ENCODE assay signal across 9 mouse cellular contexts in the genomic region with DNA sequence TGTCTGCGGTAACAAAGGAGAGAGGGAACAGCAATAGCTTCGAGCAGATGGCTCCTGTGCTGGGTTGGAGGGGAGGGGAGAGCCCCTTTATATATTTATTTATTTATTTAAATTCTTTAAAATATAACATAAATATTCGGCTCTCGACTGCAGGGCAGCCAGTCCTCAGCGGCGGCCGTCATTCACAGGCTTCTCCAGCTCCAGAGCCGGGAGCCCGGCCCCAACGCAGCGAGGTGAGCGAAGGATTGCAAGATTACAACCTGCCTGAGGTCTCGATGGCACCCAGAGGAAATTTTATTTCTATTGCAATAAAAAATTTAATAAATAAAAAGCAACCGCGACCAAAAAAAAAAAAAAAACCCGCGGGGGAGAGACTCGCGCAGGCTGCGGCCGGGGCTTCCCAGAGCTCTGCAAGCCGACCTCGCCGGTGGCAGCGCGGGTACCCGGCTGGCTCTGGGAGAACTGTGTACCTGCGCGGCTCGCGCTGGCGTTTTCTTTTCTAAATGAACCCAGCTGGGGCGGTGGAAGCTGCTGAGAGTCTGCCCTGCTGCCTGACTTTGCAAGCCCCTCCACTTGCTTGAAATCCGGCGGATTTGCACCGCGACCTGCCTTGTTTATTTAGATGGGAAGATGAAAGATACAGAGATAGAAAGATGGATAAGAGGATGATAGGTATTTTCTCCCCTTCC. TPM values are rescaled to one million over a fixed set of nuclear protein-coding genes. Genes with fewer than 3 reads are reported as not detected.
DNase-seq lines count a peak whose midpoint lies in the region; ATAC-seq lines count a peak whose summit lies in the region.
"Had no signal": no experiment of that assay in that cellular context is flagged by ENCODE, and none has a peak within 500 bp of the region (broad histone marks: within the 10 kb centered on the region; RNA-seq: fewer than 3 reads in every experiment).

No protein-coding gene starts in this region.

- no peak for ATAC-seq in embryonic facial prominence, embryonic 11.5 days (replicated peaks; ENCODE audit: insufficient number of reproducible peaks, low FRiP score, low TSS enrichment, low read depth)
- no peak for ATAC-seq in stomach, embryonic 15.5 days (ENCODE audit: insufficient read depth, low FRiP score, low read depth)
- no peak for ATAC-seq in erythroid progenitor cell, adult 5-6 weeks (replicated peaks; ENCODE audit: low FRiP score, poor library complexity, severe bottlenecking)

- DNase-seq in kidney, postnatal 10 days, result peak; percentile 36
- no peak for DNase-seq in kidney, adult 8-10 months
- DNase-seq in embryonic facial prominence, embryonic 11.5 days (ENCODE audit: low spot score), result peak; percentile 81
- DNase-seq in limb, embryonic 10.5 days (ENCODE audit: low spot score), result peak; percentile 72
- DNase-seq in gastrocnemius, postnatal 36 days, result no peak
- DNase-seq in layer of hippocampus, adult 9-10 months (ENCODE audit: low spot score), result no peak

- H3K27ac ChIP-seq in embryonic facial prominence, embryonic 11.5 days (replicated peaks; ENCODE audit: low read depth, low read length), result peak overlapping the region; percentile 92
- peak overlapping the region; percentile 99 for H3K27ac ChIP-seq in limb, embryonic 10.5 days
- H3K27ac ChIP-seq in stomach, embryonic 15.5 days, result no peak overlapping the region
- H3K27ac ChIP-seq: liver, embryonic 14.5 days had no signal

- H3K9ac ChIP-seq in embryonic facial prominence, embryonic 11.5 days (replicated peaks; ENCODE audit: low read length), result peak overlapping the region; percentile 99
- H3K9ac ChIP-seq in stomach, embryonic 15.5 days, result no peak overlapping the region
- H3K9ac ChIP-seq: liver, embryonic 14.5 days had no signal

- H3K27me3 ChIP-seq in embryonic facial prominence, embryonic 11.5 days (ENCODE audit: control insufficient read depth, insufficient read depth, low read length), result no peaks in the 10 kb centered on the region
- peaks cover 48% of the 10 kb centered on the region for H3K27me3 ChIP-seq in limb, embryonic 10.5 days (ENCODE audit: low read depth, poor library complexity, severe bottlenecking)
- H3K27me3 ChIP-seq in stomach, embryonic 15.5 days (replicated peaks), result peaks cover 37% of the 10 kb centered on the region

- intact Hi-C loops in gastrocnemius, postnatal 36 days (cut with DNase I), result no loop called here

- H3K4me2 ChIP-seq in embryonic facial prominence, embryonic 11.5 days (ENCODE audit: low read depth, low read length), result peak overlapping the region; percentile 75
- H3K4me2 ChIP-seq in stomach, embryonic 15.5 days, result peak overlapping the region; percentile 97

- peak overlapping the region; percentile 94 for H3K4me3 ChIP-seq in embryonic facial prominence, embryonic 11.5 days (ENCODE audit: low read depth, low read length)
- peak overlapping the region; percentile 88 for H3K4me3 ChIP-seq in limb, embryonic 10.5 days
- H3K4me3 ChIP-seq in stomach, embryonic 15.5 days (replicated peaks), result peak overlapping the region; percentile 76

- H3K4me1 ChIP-seq in embryonic facial prominence, embryonic 11.5 days (ENCODE audit: control insufficient read depth, insufficient read depth, low read length), result peaks cover 5% of the 10 kb centered on the region
- peaks cover 67% of the 10 kb centered on the region for H3K4me1 ChIP-seq in limb, embryonic 10.5 days
- peaks cover 29% of the 10 kb centered on the region for H3K4me1 ChIP-seq in stomach, embryonic 15.5 days

- no peaks in the 10 kb centered on the region for H3K9me3 ChIP-seq in embryonic facial prominence, embryonic 11.5 days (replicated peaks; ENCODE audit: control insufficient read depth, low read length)
- H3K9me3 ChIP-seq in limb, embryonic 10.5 days (replicated peaks), result no peaks in the 10 kb centered on the region
- H3K9me3 ChIP-seq in stomach, embryonic 15.5 days, result no peaks in the 10 kb centered on the region

- no peaks in the 10 kb centered on the region for H3K36me3 ChIP-seq in embryonic facial prominence, embryonic 11.5 days (replicated peaks; ENCODE audit: control insufficient read depth, insufficient read depth, low read depth, low read length)
- no peaks in the 10 kb centered on the region for H3K36me3 ChIP-seq in limb, embryonic 10.5 days
- H3K36me3 ChIP-seq in stomach, embryonic 15.5 days, result no peaks in the 10 kb centered on the region

- WGBS in embryonic facial prominence, embryonic 11.5 days, result 1% methylated on average over 37 of the region's 37 CpGs
- 2% methylated on average over 37 of the region's 37 CpGs for WGBS in limb, embryonic 10.5 days
- WGBS in stomach, embryonic 15.5 days, result 4% methylated on average over 37 of the region's 37 CpGs

RNA-seq across cellular contexts. Expression of gene Bcl11b, which starts 1.6 kb away (rescaled TPM):
- 14.8 and 15.5 TPM in 2 replicates for polyA plus RNA-seq in embryonic facial prominence, embryonic 11.5 days (2014; fragmentation: Nextera tagmentation; extraction: Ambion mirVana)
- polyA plus RNA-seq in limb, embryonic 10.5 days (2016; fragmentation: Nextera tagmentation; extraction: Ambion mirVana), result 5.4 and 7.8 TPM in 2 replicates
- polyA plus RNA-seq in stomach, embryonic 15.5 days (2015; fragmentation: Nextera tagmentation; extraction: Ambion mirVana), result 5.3 and 5.7 TPM in 2 replicates
- 1 to 10 TPM in 1 of 2 experiments, not detected in 1; 1.3 TPM for total RNA-seq in gastrocnemius, postnatal 36 days (2021)
- 0.72 and 1.3 TPM in 2 replicates for total RNA-seq in erythroid progenitor cell, adult 5-6 weeks (2015; ENCODE audit: low replicate concordance)
- 0.38 and 1.3 TPM in 2 replicates for total RNA-seq in erythroid progenitor cell, adult 5-6 weeks (2017; ENCODE audit: low replicate concordance)

Comparison
In these comparisons a context has a peak if more than half of its experiments do, and no peak if none do; other contexts are left out.
1. DNase-seq: peak in kidney, postnatal 10 days (single experiment), embryonic facial prominence, embryonic 11.5 days (single experiment) and limb, embryonic 10.5 days (single experiment); none in kidney, adult 8-10 months (0 of 2), gastrocnemius, postnatal 36 days (0 of 2) and layer of hippocampus, adult 9-10 months (single experiment).
2. Peak in every context shown above with its lines, with median percentiles within 50 percentile points of each other: H3K4me3 ChIP-seq.